Mouse (Mus musculus): ENCODE data around the gene Trip6.

DNA sequence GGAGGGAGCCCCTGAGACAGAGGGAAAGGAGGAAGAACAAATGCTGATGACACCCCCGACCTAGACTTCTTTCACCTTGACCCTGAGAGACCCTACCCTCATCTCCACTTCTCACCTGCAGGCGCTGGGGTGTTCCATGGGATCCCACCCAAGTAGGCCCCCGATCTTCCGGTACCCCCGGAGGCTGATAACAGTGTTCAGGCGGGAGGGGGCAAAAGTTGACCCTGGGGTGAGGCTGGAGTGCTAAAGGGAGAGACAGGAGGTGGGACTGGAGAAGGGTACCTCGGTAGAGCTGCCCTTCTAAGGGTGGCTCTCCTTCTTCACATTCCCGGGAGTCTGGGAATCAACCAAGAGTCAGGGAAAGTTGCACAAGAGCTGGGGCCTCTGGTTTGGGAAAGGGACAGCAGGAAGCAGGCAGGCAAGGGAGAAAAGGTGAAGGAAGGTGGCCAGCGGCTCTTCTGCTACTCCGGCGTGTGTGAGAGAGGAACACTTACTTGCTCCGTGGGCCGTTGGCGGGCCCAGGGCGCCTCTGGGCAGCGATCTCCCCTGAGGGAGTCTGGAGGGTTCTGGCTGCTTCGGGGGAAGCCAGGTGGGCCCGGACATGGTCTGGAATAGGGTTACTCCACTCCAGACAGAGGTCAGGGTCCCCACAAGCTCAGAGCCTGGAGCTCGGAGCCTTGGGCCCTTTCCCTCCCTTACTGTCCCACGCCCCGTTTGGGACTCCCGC is 575 bp downstream of the Trip6 start:
- TF ChIP-seq GATA1 (IDR thresholded peaks at IDR 0.05; ENCODE audit: low read length) (no peak), TAL1 (IDR thresholded peaks at IDR 0.05; ENCODE audit: low read length) (no peak)
